Mouse (Mus musculus): ENCODE results near the gene Tmem129. TPM values are rescaled to one million over a fixed set of nuclear protein-coding genes. Genes with fewer than 3 reads are reported as not detected.

Gene Tmem129
- polyA plus RNA-seq, 1 experiment from 2014 or later: 27.6 TPM

GRCm38 (mm10) chr5:33683897-33684652, 25.9 kb upstream of the Tmem129 start:
- 44% methylated on average over 7 of the region's 7 CpGs for WGBS
- no peaks in the 10 kb centered on the region for H3K36me3 ChIP-seq
- no peaks in the 10 kb centered on the region for H3K9me3 ChIP-seq
- H3K9ac ChIP-seq: no peak overlapping the region
- ATAC-seq (ENCODE audit: low read depth): peak; percentile 21; the same call in 1 of the 2 replicates
- peaks cover 29% of the 10 kb centered on the region for H3K4me1 ChIP-seq (replicated peaks)
- peaks cover 29% of the 10 kb centered on the region for H3K27me3 ChIP-seq
- no peak overlapping the region for H3K27ac ChIP-seq (replicated peaks)
- H3K4me3 ChIP-seq: no peak overlapping the region
- H3K4me2 ChIP-seq: no peak overlapping the region

GRCm38 (mm10) chr5:33682963-33683362, 24.7 kb upstream of the Tmem129 start:
- H3K27ac ChIP-seq (replicated peaks): no peak overlapping the region

GRCm38 (mm10) chr5:33681611-33682388, 23.6 kb upstream of the Tmem129 start:
- Histone ChIP-seq H3K27me3 (peaks cover 17% of the 10 kb centered on the region), H3K9ac (no peak overlapping the region), H3K9me3 (no peaks in the 10 kb centered on the region), H3K4me3 (no peak overlapping the region), H3K27ac (replicated peaks) (no peak overlapping the region), H3K4me2 (no peak overlapping the region), H3K4me1 (replicated peaks) (0 out of 2 replicates have a peak, but pooled peaks cover 6% of the 10 kb centered on the region), H3K36me3 (no peaks in the 10 kb centered on the region)
- no peak for ATAC-seq (ENCODE audit: low read depth)
- 81% methylated on average over 15 of the region's 15 CpGs for WGBS

More at GRCm38 (mm10) chr5:33682963-33683362, 24.7 kb upstream of the Tmem129 start:
- Histone ChIP-seq H3K36me3 (no peaks in the 10 kb centered on the region), H3K4me3 (no peak overlapping the region), H3K9me3 (no peaks in the 10 kb centered on the region), H3K4me1 (replicated peaks) (peaks cover 18% of the 10 kb centered on the region), H3K4me2 (no peak overlapping the region), H3K9ac (no peak overlapping the region), H3K27me3 (peaks cover 19% of the 10 kb centered on the region)
- ATAC-seq (ENCODE audit: low read depth): no peak
- WGBS: 76% methylated on average over 4 of the region's 4 CpGs

GRCm38 (mm10) chr5:33681044-33681443, 22.8 kb upstream of the Tmem129 start:
- no peaks in the 10 kb centered on the region for H3K9me3 ChIP-seq
- H3K27ac ChIP-seq (replicated peaks): no peak overlapping the region
- 60% methylated on average over 3 of the region's 3 CpGs for WGBS
- no peaks in the 10 kb centered on the region for H3K4me1 ChIP-seq (replicated peaks)
- no peak overlapping the region for H3K4me2 ChIP-seq
- no peak overlapping the region for H3K9ac ChIP-seq
- H3K4me3 ChIP-seq: no peak overlapping the region
- H3K36me3 ChIP-seq: no peaks in the 10 kb centered on the region
- peaks cover 9% of the 10 kb centered on the region for H3K27me3 ChIP-seq
- ATAC-seq (ENCODE audit: low read depth): no peak

- H3K27ac ChIP-seq (replicated peaks): no peak overlapping the region
- H3K9me3 ChIP-seq: no peaks in the 10 kb centered on the region
- no peak for ATAC-seq (ENCODE audit: low read depth)
- H3K9ac ChIP-seq: no peak overlapping the region
- H3K27me3 ChIP-seq: no peaks in the 10 kb centered on the region; the same call in 1 of the 2 replicates
- no peak overlapping the region for H3K4me2 ChIP-seq
- H3K36me3 ChIP-seq: no peaks in the 10 kb centered on the region
- 90% methylated on average over 5 of the region's 5 CpGs for WGBS
- H3K4me3 ChIP-seq: no peak overlapping the region
- peaks cover 13% of the 10 kb centered on the region for H3K4me1 ChIP-seq (replicated peaks)
These were observed 20.0 kb upstream of the Tmem129 start for GRCm38 (mm10) chr5:33678244-33678643.

GRCm38 (mm10) chr5:33675964-33676363, 17.7 kb upstream of the Tmem129 start:
- ATAC-seq (ENCODE audit: low read depth): no peak
- Histone ChIP-seq H3K9me3 (no peaks in the 10 kb centered on the region), H3K27me3 (no peaks in the 10 kb centered on the region), H3K4me3 (no peak overlapping the region), H3K4me1 (replicated peaks) (peaks cover 13% of the 10 kb centered on the region), H3K4me2 (no peak overlapping the region), H3K27ac (replicated peaks) (no peak overlapping the region), H3K36me3 (peaks cover 3% of the 10 kb centered on the region; the same call in 1 of the 2 replicates), H3K9ac (no peak overlapping the region)
- WGBS: 0% methylated on average over 1 of the region's 1 CpGs

GRCm38 (mm10) chr5:33674439-33674838, 16.2 kb upstream of the Tmem129 start:
- peak; percentile 70 for ATAC-seq (ENCODE audit: low read depth)
- peaks cover 13% of the 10 kb centered on the region for H3K4me1 ChIP-seq (replicated peaks)
- no peak overlapping the region for H3K4me3 ChIP-seq
- H3K9me3 ChIP-seq: no peaks in the 10 kb centered on the region
- 32% methylated on average over 3 of the region's 3 CpGs for WGBS
- no peak overlapping the region; the same call in 1 of the 2 replicates for H3K27ac ChIP-seq (replicated peaks)
- no peak overlapping the region for H3K4me2 ChIP-seq
- H3K36me3 ChIP-seq: peaks cover 14% of the 10 kb centered on the region
- H3K27me3 ChIP-seq: no peaks in the 10 kb centered on the region
- peak overlapping the region; percentile 38; the same call in 1 of the 2 replicates for H3K9ac ChIP-seq

- 84% methylated on average over 5 of the region's 5 CpGs for WGBS
- peaks cover 29% of the 10 kb centered on the region for H3K36me3 ChIP-seq
- no peak for ATAC-seq (ENCODE audit: low read depth)
- H3K9ac ChIP-seq: no peak overlapping the region
- H3K4me1 ChIP-seq (replicated peaks): peaks cover 13% of the 10 kb centered on the region
- H3K9me3 ChIP-seq: no peaks in the 10 kb centered on the region
- H3K4me3 ChIP-seq: no peak overlapping the region
- no peak overlapping the region for H3K4me2 ChIP-seq
- no peaks in the 10 kb centered on the region for H3K27me3 ChIP-seq
- no peak overlapping the region for H3K27ac ChIP-seq (replicated peaks)
These were observed 13.4 kb upstream of the Tmem129 start for GRCm38 (mm10) chr5:33671659-33672058.

- no peak for ATAC-seq (ENCODE audit: low read depth)
- Histone ChIP-seq H3K9ac (no peak overlapping the region), H3K9me3 (no peaks in the 10 kb centered on the region), H3K4me1 (replicated peaks) (no peaks in the 10 kb centered on the region), H3K27ac (replicated peaks) (no peak overlapping the region), H3K4me3 (no peak overlapping the region), H3K4me2 (no peak overlapping the region), H3K27me3 (no peaks in the 10 kb centered on the region), H3K36me3 (peaks cover 35% of the 10 kb centered on the region)
These were observed 10.0 kb upstream of the Tmem129 start for GRCm38 (mm10) chr5:33668223-33668622.

- H3K4me3 ChIP-seq: peak overlapping the region; percentile 68
- peaks cover 29% of the 10 kb centered on the region for H3K36me3 ChIP-seq
- no peak; the same call in 1 of the 2 replicates for ATAC-seq (ENCODE audit: low read depth)
- H3K4me2 ChIP-seq: peak overlapping the region; percentile 95
- H3K27ac ChIP-seq (replicated peaks): 0 out of 2 replicates have a peak overlapping the region, but pooled peaks have one; percentile 95
- peak overlapping the region; percentile 84 for H3K9ac ChIP-seq
- H3K9me3 ChIP-seq: no peaks in the 10 kb centered on the region
- WGBS: under 1% methylated on average over 26 of the region's 26 CpGs
- no peaks in the 10 kb centered on the region for H3K27me3 ChIP-seq
- H3K4me1 ChIP-seq (replicated peaks): peaks cover 34% of the 10 kb centered on the region
These were observed 441 bp upstream of the Tmem129 start for GRCm38 (mm10) chr5:33658664-33659050.

GRCm38 (mm10) chr5:33657251-33657786, 897 bp downstream of the Tmem129 start:
- H3K9me3 ChIP-seq: no peaks in the 10 kb centered on the region
- H3K9ac ChIP-seq: peak overlapping the region; percentile 84
- peak overlapping the region; percentile 95 for H3K4me2 ChIP-seq
- ATAC-seq (ENCODE audit: low read depth): peak; percentile 32
- H3K4me1 ChIP-seq (replicated peaks): peaks cover 38% of the 10 kb centered on the region
- under 1% methylated on average over 32 of the region's 32 CpGs for WGBS
- peak overlapping the region; percentile 68 for H3K4me3 ChIP-seq
- H3K27ac ChIP-seq (replicated peaks): peak overlapping the region; percentile 95
- no peaks in the 10 kb centered on the region for H3K27me3 ChIP-seq
- peaks cover 32% of the 10 kb centered on the region for H3K36me3 ChIP-seq

- Histone ChIP-seq H3K9me3 (no peaks in the 10 kb centered on the region), H3K4me2 (peak overlapping the region; percentile 95), H3K36me3 (peaks cover 29% of the 10 kb centered on the region), H3K27ac (replicated peaks) (peak overlapping the region; percentile 95), H3K27me3 (no peaks in the 10 kb centered on the region), H3K4me1 (replicated peaks) (peaks cover 38% of the 10 kb centered on the region), H3K9ac (peak overlapping the region; percentile 84), H3K4me3 (peak overlapping the region; percentile 68)
- 45% methylated on average over 1 of the region's 1 CpGs for WGBS
- no peak for ATAC-seq (ENCODE audit: low read depth)
These were observed 1.5 kb downstream of the Tmem129 start for GRCm38 (mm10) chr5:33656739-33657138.

All from neural tube, embryonic 13.5 days (tissue).